Mouse (Mus musculus) cerebellum, postnatal 10 days (tissue): ENCODE results near the gene Rps6kc1.
A peak's percentile ranks its signal among the peaks of the same experiment; 100 is the strongest.

Source experiments
- DNase-seq, 2 experiments: peaks; one replicate each; pipeline ENCODE4 v3.0.0; 2021; ENCODE audit warnings: mixed read lengths in 2 of 2

Gene Rps6kc1

GRCm38 (mm10) chr1:190898899-190899575 lies 12.5 kb downstream of the Rps6kc1 start:
- DNase-seq, result no peak

GRCm38 (mm10) chr1:190898186-190898585 lies 13.4 kb downstream of the Rps6kc1 start:
- DNase-seq, result no peak

GRCm38 (mm10) chr1:190893559-190894167 lies 17.9 kb downstream of the Rps6kc1 start:
- no peak for DNase-seq

GRCm38 (mm10) chr1:190888646-190889045 lies 22.9 kb downstream of the Rps6kc1 start:
- no peak for DNase-seq

DNA sequence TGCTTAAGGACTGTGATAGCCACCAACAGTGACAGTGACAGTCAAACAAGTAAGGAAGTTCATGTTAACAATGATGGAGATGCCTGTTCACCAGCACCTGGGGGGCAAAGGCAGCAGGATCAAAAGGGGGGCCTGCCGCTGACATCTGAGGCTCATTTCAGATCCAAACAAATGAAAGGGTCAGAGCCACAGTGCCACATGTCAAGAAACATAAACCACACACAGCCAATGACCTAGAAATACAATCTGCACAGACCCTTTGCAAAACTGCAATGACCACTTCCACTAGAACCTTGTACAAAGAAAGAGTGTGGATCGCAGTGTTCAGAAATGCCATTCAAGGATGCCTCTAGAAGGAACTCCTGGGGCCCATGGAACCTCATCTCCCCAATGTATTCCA lies 23.5 kb downstream of the Rps6kc1 start:
- no peak for DNase-seq

DNA sequence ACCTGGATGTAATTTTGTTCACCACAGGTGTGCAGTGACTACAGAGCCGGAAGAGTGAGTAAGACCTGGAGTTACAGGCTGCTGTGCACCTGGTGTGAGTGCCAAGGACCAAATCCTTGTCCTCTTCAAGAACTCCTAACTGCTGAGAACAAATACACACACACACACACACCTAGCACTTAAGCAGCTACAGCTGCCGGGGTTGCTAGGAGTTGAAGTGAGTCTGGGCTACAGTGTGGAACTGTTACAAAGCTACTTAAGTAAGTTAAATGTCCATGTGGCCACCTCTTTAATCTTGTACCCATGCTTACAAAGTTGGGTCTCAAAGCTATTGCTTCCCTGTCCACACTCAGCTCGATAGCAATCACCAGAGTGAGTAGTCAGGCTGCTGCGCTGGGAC lies 25.6 kb downstream of the Rps6kc1 start:
- DNase-seq, result no peak

- DNase-seq, result peak; percentile 79 to 85
Measured at GRCm38 (mm10) chr1:190881422-190881821, 30.1 kb downstream of the Rps6kc1 start.

DNA sequence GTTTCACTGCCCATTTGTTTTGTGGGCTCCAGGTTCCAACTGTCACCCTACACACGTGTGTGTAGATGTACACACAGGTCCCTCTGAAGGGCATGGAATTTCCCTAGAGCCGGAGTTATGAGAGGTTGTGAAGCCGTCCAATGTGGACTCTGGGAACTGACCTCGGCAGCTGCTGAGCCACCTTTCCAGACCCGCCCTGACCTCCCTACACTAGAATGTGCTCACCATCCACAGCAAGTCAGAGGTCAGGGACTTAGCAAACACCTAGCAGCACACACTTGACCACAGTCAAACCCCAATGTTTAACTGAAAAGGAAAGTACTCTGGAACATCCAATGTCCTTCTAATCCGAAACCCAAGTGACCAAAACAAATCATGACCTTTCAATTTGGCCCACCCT lies 30.9 kb downstream of the Rps6kc1 start:
- no peak for DNase-seq

DNA sequence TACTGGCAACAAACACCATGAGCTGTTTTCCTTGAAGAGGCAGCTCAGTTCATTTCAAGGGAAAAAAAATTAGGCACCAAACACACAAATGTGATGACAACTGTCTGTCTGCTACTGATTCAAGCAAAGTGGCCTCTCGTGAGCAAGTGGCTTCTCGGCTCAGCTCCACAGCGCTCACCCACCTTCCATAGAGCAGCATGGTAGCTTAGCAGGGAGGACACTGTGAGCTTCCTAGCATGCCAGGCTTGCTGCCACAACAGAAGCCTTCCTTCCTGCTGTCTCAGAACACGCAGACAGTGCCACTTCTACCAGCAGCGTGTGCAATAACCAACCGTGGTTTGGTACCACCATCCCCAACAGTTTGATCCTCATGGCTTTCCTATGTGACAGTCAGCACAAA lies 35.8 kb downstream of the Rps6kc1 start:
- DNase-seq, result no peak

DNA sequence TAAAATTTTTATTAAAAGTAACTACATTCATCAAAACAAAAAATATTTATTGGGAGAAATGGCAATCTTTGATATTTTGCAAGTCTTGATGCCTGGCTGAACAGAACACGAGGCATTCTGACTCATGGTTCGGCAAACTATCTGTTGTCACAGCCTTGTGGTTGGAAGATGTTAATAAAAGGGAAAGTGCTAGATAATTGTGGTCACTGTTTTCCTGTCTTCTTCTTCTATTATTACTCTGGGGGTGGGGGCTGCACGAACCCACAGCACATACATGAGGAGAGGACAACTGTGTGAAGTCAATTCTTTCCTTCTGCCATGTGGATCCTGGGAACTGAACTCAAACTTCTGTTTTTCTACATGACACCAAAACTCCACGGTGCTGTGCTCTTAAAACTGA lies 36.5 kb downstream of the Rps6kc1 start:
- no peak for DNase-seq

GRCm38 (mm10) chr1:190871068-190871467 lies 40.5 kb downstream of the Rps6kc1 start:
- no peak for DNase-seq

GRCm38 (mm10) chr1:190869996-190870395 lies 41.6 kb downstream of the Rps6kc1 start:
- DNase-seq, result no peak

- DNase-seq, result peak; percentile 28 to 39
Measured at GRCm38 (mm10) chr1:190868790-190869189, 42.8 kb downstream of the Rps6kc1 start.

GRCm38 (mm10) chr1:190861626-190862025 lies 49.9 kb downstream of the Rps6kc1 start:
- DNase-seq, result peak; percentile 80 to 82

GRCm38 (mm10) chr1:190854465-190854864 lies 57.1 kb downstream of the Rps6kc1 start:
- no peak for DNase-seq

DNA sequence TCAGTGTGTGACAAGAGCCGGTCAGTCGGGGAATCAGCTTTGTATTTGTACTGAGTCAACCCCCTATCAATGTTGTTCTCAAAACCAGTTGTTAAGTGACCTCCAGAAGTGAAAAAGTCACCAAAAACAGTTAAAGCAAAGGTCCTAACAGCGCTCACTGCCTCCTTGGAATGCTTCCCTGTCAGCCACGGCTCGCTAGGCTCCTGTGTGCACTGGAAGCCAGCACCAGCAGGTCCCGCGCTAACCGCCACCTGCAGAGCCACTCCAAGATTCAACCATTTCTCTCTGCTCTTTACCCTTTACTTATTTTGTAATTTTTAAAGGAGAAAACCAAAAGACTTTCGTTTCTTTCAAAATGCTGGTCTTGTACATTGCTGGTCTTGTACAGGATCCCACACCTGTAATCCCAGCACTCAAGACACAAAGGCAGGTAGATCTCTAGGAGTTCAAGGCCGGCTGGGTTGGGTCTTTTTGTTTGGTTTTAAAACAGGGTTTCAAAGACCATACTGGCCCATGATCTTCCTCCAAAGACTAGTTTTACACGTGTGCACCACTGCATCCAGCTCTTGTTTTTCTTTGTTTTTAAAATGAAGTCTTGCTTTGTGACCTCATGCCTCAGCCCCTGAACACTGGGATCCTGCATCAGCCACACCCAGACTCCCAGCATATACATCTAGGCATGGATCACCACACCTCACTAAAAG lies 62.3 kb downstream of the Rps6kc1 start:
- no peak for DNase-seq

GRCm38 (mm10) chr1:190848676-190849075 lies 62.9 kb downstream of the Rps6kc1 start:
- no peak for DNase-seq

DNA sequence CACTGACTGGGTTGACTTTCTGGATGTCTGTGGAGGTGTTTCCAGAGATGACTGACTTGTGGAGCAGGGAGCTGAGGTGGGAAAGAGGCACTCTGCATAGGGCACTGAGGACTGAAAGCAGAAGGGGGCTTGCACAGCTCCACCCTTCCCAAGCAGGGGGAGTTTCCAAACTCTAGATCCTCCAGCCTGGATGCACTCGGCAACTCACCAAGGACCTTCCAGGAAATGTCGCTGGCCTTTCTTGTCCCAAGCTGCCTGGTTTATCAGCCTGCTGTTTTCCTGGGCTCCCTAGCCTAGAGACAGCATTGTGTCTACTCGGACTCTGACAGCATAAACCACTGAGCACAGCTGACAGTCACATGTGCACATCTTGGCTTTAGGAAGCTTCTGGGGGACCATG lies 64.6 kb downstream of the Rps6kc1 start:
- DNase-seq, result peak; percentile 24 to 32

DNA sequence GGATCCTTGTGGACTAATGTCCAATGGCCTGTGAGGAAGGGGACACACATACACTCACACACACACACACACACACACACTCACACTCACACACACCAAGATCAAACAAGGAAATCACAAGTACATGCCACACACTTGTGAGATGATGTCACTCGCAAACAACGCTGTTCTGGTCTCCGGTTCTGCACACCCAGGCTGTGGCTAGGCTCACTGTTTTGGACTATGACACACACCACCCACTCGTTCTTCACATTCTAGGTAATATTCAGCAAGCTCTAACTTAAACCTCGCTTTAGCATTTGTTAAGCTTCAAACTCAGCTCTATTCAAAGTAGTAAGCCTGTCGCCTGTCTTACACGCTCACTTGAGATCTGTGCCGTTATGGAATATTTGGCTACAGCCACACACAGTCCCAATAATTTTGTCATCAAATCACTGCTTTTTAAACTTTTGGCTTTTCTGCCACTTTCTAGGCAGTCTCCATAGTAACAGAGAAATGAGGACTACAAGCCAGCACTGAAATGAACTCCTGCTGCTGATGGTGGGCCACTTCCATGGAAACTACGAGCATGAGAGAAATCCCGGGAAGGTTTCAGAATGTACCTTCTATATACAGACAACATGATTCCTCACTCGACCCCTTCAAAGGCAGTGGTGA lies 65.4 kb downstream of the Rps6kc1 start:
- no peak for DNase-seq

- DNase-seq, result no peak
Measured at GRCm38 (mm10) chr1:190845419-190845818, 66.2 kb downstream of the Rps6kc1 start.

DNA sequence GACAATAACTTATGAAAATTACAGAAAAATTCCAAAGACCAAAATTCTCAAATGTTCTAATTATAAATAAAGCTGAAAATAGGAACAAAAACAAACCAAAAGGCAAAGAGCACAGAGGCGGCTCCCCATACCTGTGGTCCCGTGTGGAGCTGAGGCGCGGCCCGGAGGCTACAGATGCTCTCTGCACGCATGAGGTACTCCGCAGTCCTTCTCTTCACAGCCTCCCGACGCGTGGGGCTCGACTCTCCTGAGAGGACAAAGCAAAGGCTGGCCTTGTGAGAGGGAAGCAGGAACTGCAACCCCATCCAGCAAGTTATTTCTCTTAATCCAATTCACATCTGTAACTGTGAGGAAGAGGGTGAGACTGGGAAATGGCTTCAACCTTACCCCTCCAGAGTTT lies 67.2 kb downstream of the Rps6kc1 start:
- DNase-seq, result peak; percentile 53 to 64

GRCm38 (mm10) chr1:190836046-190836445 lies 75.5 kb downstream of the Rps6kc1 start:
- DNase-seq, result no peak

- no peak for DNase-seq
Measured at GRCm38 (mm10) chr1:190834201-190834907, 77.2 kb downstream of the Rps6kc1 start.
